Mouse (Mus musculus) urinary bladder, postnatal 14 days (tissue): ENCODE results near the gene Cdc7.

Experiments
- DNase-seq: peaks from one replicate; pipeline ENCODE4 v3.0.0; 2021; ENCODE audit warnings: low spot score

Gene Cdc7

GRCm38 (mm10) chr5:106991300-106991929, 27.3 kb downstream of the Cdc7 start:
- peak; percentile 39 for DNase-seq

DNA sequence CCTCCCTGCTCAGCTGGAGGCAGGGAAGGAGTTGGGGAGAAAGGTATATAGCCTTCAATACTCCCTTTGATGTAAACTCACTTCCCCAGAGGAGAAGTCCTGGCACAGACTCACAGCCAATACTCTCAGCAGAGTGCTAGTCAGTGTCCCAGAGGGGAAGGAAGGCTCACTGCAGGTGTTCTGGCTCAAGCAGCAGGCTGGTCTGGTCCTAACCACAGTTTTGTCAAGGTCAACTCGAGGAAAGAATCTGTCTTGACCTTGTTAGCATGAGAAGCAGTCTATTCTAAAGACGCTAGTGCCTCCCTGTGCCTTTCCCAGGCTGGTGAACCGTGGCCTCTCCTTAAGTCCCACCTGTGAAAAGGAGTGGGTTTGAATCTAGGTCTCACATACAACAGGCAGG, 30.6 kb downstream of the Cdc7 start:
- DNase-seq, result no peak

DNA sequence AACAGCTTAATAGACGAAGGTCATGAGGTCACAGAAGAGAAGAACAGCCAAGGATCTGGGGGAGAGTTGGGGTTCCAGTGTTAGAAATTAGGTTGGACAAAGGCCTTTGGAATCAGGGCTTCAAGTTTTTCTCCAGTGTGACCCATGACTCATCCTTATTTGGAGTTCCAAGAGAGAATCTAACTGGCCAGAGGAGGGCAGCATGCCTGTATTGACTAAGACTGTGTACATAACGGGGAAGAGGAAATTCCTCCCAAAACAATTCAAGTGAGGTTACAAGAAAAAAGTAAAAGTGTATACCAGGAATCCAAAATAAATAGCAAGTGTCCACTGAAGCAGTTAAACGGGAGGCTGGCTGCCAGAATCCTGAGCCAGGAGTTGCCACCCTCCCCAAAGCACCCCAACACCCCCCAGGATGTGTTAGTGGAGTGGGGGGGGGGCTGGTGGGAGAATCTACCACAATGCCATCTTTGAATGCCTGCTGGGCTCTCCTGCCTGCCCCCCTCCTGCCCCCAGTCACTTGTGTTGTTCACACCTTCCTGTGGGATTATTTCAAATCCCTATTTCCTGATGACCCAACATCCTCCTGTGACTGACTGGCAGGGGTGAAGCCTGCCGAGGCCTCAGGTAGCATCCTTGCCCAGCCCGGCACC, 31.9 kb downstream of the Cdc7 start:
- DNase-seq, result peak; percentile 82

DNA sequence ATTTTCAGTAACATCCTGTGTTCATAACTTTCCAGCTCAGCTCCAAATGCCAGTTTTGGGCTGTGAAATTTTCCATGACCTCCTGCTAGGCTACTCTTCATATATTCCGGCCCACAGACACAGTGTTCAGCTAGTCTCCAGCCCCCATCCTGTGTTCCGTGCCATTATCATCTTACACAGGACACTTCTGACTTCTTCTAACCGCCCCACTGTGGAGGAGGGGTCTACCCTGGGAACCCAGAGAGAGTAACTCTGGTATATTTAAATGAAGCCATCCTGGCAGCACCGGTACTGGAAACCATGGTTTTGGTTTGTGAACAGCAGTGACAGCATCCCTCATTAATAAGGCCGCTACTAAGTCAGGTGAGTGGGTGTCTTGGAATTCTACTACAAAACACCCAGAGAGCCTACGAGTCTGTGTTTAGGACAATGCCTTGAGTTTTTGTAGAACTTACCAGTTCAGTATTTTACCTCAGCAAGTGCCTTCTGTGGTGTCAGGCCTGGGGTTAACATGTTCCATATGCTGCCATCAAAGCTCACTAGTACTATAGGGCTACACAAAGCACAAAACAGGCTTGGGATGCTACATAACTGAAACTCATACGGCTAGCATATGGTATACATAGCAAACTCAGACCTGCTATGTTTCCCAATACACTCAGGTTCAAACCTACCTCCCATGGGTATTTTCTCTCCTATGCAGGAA, 32.6 kb downstream of the Cdc7 start:
- DNase-seq, result no peak

- DNase-seq, result no peak
These were observed 37.4 kb downstream of the Cdc7 start for GRCm38 (mm10) chr5:107001396-107002090.

DNA sequence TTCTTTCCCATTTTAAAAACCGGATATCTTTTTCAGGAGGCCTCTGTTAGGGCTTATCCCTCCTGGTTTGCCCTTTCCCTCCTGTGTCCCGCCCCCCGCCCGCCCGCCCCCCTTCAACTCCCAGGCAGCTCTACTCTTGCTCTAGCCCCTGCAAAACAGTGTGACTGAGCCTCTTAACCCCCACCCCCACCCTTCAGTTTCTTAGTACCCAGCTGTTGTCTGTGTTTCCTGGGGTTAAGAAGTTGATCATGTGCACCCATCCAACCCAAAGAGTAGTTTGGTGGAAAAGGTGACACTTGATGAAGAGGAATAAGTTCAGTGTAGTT, 37.9 kb downstream of the Cdc7 start:
- DNase-seq, result no peak

- no peak for DNase-seq
These were observed 45.6 kb downstream of the Cdc7 start for GRCm38 (mm10) chr5:107009721-107010120.

DNA sequence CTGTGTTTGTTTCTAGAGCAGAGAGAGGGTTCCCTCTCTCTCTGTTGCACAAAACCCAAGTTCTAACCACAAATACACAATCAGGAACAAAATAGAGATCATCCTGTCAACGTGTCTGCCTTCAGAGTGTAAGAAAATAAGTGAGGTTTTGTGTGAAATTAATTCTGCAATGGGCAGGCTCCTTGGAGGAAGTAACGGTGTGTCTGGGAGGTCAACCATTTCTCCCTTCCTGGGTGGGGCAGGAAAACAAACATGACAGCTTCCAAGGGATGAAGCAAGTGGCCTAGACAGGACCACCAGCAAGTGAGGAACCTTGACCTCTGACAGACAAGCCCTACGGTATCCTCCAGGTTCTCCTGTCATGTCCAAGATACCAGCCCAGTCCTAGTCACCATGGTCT, 46.2 kb downstream of the Cdc7 start:
- no peak for DNase-seq

DNA sequence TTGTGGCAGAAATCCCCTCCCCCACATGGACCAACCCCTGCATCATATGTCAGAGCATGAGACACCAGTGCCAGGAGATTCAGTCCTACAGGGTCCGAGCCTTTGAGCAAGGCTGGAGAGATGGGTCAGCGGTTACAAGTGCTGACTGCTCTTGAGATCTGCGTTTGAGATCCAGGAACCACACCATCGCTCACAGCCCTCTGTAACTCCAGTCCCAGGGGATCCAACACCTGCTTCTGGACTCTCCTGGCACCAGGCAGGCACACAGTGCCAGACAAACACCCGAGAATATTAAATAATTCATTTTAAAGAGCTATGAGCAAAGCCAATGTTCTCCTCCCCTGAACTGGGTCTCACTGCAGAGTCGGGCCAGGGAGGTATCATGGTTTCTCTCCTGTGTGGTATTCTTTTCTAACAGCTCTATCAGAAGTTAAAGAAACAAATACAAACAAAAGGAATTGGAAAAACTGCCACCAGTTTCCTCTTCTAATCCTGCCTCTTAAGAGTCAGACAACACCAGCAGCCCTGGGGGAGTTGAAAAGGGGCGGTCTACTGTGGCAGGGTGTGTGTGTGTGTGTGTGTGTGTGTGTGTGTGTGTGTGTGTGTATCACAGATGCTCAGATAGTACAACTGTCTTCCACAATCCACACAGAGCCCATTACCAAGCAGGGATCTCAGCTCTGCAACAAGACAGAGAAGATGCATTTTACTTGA, 47.4 kb downstream of the Cdc7 start:
- no peak for DNase-seq

GRCm38 (mm10) chr5:107012030-107012715, 48.1 kb downstream of the Cdc7 start:
- DNase-seq, result no peak

DNA sequence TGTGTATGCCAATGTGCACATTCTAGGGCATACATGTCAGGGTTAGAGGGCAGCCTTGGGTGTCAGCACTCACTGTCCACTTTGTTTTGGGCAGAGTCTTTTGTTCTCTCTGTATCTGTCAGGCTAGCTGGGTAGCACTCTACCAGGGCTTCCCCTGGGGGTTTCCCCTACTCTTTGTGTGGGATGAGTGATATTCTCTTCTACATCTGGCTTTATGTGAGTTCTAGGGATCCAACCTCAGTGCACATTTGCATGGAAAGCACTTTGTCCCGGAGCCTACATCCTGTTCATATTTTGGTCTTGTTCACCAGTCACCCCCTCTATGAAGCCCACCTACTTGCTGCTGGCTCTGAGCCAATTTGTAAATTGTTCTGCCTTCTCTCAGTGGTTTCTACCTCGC, 49.3 kb downstream of the Cdc7 start:
- DNase-seq, result no peak

DNA sequence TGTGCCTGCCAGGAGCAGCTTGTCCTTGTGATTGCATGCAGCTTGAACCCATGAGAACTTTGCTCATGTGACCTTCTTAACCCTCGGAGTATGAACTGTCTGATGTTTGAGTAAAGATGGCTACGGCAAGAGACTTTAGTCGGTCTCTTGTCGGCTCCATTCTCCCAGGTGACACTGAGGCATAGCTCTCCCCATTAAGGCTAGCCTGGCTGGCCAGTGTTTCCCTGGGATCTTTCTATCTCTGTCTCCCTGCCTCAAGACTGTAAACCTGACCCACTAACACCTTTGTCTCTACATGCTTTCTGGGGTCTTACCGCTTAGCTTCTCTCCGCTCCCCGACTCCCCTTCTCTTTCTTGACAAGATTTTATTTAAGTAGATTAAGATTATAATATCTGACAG, 50.0 kb downstream of the Cdc7 start:
- no peak for DNase-seq

DNA sequence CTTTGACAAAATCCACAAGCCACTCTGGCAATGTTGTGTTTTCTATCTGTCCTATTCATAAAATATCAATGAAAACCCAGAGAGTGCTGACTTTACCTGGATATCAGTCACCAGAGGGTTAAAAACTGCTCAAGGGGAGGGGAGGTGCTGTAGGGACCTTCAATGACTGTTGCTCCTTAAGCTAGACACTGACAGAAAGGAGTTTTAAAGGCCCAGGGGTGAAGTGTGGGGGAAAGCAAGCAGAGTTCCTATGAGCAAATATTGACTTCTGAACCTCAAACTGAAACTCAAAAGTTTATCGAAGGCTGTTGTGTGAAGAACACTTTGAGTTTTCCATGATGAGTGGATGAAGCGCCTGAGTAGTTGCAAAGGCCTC, 50.9 kb downstream of the Cdc7 start:
- DNase-seq, result no peak

GRCm38 (mm10) chr5:107015422-107016081, 51.4 kb downstream of the Cdc7 start:
- DNase-seq, result no peak

DNA sequence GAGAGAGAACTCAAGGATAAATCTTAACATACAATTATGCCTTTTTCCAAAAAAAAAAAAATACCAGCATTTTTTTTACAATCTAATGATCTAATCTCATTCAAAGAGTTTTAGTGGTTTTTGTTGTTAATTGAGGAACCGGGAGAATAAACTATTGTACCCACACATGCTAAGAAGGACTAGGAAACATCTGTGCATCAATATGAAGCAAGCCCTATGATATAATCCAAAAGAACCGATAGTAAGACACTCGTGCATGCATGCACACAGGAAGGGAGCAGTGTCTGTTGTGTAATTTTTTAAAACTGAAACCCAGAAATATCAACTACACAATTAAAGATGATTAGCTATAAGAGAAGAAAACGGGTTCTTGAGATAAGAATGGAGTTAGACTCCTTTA, 52.4 kb downstream of the Cdc7 start:
- DNase-seq, result no peak

- DNase-seq, result no peak
These were observed 53.4 kb downstream of the Cdc7 start for GRCm38 (mm10) chr5:107017544-107017943.

DNA sequence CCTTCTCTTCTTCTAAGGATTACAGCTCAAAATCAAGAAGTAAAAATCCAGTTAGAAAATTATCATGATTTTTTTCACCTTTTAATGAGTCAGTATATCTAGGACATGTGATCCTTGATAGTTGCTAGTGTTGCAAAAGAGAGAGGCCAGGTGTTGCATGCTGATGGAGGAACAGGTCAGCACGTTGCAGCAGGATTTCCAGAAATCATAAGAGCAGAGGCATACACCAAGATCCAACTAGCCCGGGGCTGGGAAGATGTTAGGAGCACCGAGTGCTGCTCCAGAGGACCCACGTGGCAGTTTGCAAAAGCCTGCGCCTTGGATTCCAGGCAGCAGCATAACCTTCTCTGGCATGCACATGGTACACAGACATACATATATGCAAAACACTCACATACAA, 54.9 kb downstream of the Cdc7 start:
- DNase-seq, result no peak

GRCm38 (mm10) chr5:107019904-107020303, 55.8 kb downstream of the Cdc7 start:
- DNase-seq, result no peak

- no peak for DNase-seq
These were observed 56.2 kb downstream of the Cdc7 start for GRCm38 (mm10) chr5:107020366-107020765.

GRCm38 (mm10) chr5:107021291-107022063, 57.4 kb downstream of the Cdc7 start:
- peak; percentile 68 for DNase-seq

DNA sequence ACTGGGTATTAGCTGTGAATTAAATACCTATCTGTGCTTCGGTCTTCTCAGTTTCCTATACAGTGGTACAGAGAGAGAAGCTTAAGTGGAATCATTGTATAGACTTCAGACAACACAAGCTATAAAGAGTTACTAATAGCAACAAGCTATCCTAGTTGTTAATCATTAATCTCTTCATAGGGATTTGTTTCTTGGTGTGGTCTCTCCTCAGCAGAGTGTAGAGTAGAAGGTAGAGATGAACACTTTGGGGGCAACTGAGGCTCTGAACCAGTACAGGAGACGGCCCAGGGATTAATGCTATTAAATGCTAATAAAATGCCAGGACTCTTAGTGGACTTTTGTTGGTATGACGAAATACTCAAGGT, 57.9 kb downstream of the Cdc7 start:
- DNase-seq, result no peak
